Mouse (Mus musculus): ENCODE results near the gene Rps15.

DNA sequence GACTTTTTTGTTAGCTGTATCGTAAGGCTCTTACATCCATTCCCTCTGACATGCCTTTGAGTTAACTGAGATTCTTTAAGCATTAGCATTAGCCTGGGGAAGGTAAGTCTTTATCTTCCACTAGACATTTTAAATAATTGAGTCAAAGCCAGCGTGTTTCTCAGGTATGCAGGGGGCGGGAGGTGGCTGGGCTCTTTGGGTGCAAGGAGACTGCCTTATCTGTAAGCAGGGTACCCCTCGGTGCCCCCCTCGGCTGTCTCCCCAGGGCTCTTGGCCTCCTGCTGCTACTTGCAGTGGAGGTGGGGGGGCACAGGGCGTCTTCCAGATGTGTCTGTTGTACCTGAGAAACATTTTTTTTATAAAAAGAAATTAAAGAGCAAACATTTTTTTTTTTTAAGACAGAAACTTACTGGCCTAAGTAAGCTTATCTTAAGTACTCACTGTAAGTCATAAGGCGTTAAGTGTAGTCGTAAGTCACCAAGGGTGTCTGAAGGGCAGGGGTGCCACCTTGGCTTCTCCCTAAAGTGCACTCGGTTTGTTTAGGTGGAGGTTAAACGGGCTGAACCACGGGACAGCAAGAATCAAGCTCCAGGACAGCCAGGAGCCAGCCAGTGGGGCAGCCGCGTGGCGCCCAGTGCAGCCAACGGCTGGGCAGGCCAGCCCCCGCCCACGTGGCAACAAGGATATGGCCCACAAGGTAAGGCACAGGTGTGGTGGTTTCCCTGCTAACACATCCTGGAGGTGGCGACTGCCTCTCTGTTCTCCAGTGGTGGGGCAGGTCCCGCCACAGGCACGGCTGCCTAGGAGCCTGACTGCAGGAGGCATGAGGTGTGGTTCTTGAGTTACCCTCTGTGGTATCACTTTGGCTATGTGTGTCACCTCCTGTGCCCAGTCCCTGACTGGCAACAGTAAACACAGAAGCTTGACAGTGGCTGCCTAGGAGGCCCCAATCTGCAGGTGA, 9.5 kb upstream of the Rps15 start:
- TF ChIP-seq CTCF (IDR thresholded peaks at IDR 0.05; ENCODE audit: borderline replicate concordance, extremely low read depth, insufficient read depth, insufficient read length) = no peak
- TF ChIP-seq POLR2A (IDR thresholded peaks at IDR 0.05; ENCODE audit: borderline replicate concordance, extremely low read depth, insufficient read depth, insufficient read length, poor library complexity, severe bottlenecking) = no peak
